Mouse (Mus musculus) gastrocnemius, adult 18-20 months (tissue): ENCODE measurements at regions not wholly inside any gene's neighbourhood (a gene's known extent, or its start where the extent isn't known, plus 50 kb on each side); places are given as distances from the start of the nearest gene placed in this dataset.

ENCODE experiments used
- DNase-seq: peaks from one replicate; pipeline ENCODE4 v3.0.0; 2021; ENCODE audit warnings: low spot score

DNA sequence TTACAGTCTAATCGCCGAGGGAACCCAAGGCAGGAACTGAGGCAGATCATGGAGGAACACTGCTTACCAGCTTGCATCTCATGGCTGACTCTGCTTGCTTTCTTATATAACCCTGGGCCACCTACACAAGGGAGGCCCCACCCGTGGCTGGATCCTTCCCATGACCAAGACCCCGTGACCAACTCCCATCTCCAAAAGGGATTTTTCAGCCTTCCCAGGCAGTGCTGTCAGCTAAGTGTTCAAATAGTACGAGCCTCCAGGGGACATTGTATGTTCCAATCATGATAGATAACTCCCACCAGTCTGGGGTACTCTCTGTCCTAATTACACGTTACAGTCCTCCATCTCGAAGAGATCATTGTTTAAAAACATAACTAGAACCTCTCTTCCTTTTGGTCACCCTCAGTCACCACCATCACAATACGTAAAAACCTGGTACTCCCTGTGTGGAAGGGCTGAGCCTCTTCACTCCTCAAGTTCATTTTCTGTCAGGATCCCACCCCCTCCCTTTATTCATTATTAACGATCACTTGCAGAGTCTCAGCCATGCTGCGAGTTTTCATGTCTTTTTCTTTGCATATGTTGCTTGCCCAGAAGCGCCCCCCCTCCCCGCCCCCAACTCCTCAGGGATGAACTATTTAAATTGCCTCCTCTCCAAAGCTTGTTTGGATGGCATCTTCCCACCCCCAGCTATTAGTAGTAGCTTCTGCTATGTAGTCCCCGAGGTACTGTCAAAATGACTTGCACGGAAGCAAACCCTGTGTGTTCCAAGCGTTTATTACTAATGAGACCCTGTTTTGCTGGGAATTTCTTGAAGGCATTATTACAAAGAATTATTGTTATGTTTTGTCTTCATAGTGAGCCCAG, 406.2 kb upstream of the Mmadhc start:
- DNase-seq = no peak

GRCm38 (mm10) chr2:50698841-50699240, 402.2 kb upstream of the Mmadhc start:
- no peak for DNase-seq

DNA sequence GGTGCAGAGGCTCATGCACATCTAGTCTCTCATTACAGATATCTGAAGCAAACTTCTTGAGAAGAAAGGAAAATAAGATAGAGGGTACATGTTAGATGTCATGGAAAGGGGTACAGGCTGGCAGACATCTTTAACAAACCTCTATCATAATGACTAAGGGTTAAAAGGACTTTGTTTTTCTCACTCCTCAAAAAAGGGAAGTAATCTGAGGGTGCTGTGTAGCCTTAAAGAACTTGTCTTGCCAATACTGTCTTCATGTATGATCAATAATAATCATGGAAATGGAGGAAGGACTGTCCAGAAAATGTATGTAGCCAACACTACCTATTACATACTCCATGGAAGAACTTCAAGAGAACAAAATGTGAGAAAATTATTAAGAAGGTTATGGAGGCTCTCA, 400.0 kb upstream of the Mmadhc start:
- DNase-seq = no peak

- no peak for DNase-seq
These were observed 398.2 kb upstream of the Mmadhc start for GRCm38 (mm10) chr2:50694849-50695248.

- no peak for DNase-seq
These were observed 397.3 kb upstream of the Mmadhc start for GRCm38 (mm10) chr2:50693784-50694350.

DNA sequence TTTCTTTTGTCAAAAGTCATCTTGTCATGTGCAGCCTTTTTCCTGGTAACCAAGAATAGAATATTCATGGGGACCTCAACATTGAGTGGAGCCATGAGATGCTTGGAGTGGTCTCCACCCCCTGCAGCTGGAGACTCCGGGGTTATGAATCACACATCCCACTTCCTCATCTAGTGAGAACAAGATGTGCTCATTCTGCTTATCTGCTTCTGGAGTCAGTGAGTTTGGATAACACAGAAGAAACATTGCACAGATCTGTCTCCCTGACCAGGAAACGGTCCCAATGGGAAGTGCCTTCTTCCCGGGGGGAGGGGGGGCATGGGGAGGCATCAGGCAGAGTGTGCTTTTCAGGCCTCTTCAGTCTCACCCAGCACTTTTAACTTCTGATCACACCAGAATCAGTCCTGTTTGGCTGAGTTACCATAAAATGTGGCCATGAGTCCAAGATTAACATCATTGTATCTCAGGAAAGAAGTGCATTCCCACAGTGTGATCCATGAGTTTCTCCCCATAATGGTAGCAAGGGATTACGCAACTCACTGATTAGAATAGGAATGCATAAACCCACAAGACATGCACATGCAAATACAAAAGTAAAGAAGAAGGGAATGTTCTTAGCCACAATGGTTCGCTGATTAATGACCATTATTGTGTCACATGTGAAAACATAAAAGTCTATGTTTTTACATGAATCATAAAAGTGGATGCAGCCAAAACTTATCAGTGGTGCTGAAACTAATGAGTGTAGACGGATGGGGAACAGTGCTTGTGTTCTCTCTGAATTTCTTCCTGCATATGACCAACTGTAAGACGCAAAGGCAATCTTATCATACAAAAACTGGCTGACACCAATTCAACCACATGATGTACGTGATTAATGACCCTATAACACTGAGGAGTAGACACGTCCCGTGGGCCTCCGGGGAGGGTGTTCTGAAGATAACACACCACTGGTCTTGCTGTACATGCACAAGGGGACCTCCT, 393.8 kb upstream of the Mmadhc start:
- peak; percentile 41 for DNase-seq

DNA sequence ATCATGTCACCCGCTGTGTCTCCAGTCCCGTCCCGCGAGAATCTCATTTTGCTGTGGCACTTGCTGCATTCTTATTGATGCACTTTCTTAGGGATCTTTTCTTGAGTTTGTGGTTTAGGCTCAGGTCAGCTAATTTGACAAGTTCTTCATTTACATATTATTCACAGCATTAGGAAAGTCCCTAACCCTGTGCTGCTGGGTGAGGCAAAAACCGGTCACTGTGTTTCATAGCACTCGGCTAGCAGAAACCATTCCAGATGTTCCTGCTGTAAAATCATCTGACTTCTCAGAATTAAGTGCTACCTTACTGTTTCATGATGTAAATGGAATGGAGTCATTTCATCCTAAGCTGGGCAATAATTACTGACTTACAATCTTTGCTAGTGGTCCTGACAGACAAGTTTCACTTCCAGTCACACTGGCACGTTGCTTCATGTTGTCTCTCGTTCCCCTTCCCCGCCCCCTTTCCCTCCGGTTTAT, 391.1 kb upstream of the Mmadhc start:
- no peak for DNase-seq

- DNase-seq = peak; percentile 59
These were observed 390.6 kb upstream of the Mmadhc start for GRCm38 (mm10) chr2:50687222-50687621.

- DNase-seq = no peak
These were observed 380.9 kb upstream of the Mmadhc start for GRCm38 (mm10) chr2:50677456-50677855.

DNA sequence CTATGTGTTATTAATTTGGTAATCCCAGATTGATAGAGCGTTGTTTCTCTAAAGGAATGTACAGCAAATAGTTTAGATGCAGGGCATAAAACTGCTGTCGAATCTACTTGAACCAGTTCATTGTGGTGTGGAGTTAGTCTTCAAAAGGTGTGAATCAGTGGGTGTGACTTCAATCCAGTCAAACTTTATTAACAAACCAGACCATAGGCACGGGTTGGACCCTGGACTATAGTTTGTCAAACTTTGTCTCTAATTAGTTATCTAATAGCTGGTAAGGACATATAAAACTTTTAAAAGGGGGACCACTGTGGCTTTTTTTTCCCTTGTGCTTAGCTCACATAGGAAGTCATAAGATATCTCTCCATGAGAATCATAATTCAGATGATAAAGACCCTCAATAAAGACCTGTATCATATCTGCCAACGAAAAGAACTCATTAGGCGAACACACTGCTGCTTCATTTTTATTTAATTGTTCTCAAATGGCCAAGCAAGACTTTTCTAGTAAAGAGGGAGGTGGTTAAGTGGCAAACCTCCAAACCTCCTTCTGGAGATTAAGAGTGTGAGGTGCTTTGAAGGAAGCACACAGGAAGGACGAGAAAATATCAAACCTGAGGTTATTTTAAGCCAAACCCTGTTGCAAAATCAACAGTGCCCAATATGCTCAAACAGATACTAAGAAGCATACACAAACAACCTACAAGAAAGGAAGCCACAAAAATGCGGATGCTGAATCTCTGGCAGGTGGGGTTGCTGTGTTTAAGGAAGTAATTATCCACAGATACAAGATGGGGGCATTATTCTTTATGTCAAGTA, 379.3 kb upstream of the Mmadhc start:
- DNase-seq = no peak

DNA sequence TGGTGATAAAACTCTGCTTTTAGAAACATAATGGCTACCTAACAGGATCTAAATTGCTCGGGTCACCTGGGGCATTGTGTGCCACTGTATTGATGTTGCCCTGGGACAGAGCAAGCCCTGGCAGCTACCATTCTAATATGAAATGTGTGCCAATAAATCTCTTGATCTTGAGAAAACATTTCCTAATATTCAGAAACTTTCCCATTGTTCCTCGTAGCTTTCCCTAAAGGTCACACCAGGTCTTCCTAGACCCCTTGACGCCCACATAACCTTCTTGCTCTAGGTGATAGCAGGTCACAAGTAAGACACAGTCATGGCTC, 378.2 kb upstream of the Mmadhc start:
- no peak for DNase-seq

DNA sequence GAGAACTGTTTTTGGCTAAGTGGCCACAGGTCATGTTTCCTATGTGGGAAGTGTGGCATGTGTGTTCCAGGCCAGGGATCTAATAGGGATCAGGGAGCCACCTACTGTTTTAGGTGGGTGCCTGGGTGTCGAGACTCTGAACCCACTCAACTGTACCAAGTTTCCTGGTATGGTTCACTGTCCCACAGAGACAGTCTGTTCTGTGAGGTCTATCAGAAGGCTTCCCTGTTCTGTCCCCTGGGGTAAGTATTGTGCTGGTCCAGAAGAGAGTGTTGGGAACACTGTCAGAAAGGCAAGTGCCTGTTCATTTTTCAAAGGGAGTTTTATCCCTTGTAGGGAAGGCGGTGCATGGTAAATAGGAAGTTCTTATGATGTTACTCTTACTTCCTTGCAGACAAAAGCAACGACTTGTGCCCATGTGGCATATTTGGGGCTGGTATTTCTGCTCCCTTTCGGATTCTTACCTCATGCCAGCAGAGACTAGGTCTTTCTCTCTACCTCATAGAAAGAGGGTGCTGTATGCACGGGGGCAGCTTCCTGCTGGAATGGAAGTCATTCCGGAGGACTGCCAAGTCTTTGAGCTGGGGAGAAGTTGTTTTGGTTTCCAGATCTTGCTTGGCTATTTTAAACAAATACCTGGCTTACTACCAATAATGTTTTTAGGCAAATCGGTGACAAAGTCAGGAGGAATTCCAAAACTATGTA, 377.7 kb upstream of the Mmadhc start:
- DNase-seq = no peak

DNA sequence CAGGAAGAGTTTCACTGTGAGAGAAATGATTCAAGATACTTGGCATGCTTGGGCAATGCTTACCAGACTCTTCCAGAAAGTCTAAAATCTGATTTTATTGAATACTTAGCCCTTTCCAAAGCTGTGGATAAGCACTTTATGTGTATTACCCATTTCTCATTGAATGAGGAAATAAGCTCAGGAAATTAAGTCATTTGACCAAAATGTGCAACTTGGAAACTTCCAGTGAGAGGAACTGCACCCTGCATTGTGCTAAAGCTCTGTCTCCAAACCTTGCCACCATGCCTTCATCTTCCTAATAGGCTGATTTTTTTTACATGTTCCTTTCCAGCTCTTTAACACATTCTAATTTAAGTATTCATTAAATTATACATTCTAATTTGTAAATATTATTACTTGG, 372.7 kb upstream of the Mmadhc start:
- no peak for DNase-seq

DNA sequence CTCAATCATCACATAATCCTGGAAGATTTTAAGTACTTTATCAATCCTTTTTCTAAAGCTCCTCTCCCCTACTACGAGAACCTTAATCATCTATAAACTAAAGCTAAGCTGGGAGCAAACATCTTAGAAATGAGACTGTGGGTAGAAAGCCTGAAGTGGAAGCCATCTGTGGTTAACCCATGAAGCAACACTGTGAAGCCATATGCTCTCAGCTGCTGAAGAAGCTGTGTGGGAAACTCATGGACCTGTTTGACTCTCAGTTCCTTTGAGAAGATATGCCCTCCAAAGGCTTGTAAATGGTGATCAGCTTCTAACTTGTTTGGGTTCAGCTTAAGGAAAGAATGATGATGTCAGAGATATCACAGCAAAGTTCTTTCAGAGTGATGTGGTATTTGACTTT, 372.2 kb upstream of the Mmadhc start:
- no peak for DNase-seq

GRCm38 (mm10) chr2:50667180-50667579, 370.6 kb upstream of the Mmadhc start:
- no peak for DNase-seq

DNA sequence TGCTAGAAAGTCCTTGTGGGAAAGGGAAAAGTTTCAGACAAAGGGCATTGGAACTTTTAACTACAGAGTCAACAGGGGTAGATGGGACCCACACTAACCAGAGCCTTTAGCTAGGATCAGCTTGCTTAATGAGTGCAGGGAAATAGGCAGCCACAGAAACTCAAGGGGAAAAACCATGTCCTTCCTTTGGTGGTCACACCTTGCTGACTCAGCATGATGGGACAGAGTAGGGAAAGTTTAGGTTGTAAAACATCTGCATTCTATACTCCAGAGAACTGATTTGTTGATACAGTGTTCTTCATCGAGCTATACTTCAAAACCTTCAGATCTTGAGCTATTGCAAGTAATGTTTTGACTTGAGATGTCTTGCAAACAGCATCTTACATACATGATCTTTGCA, 365.9 kb upstream of the Mmadhc start:
- DNase-seq = no peak

DNA sequence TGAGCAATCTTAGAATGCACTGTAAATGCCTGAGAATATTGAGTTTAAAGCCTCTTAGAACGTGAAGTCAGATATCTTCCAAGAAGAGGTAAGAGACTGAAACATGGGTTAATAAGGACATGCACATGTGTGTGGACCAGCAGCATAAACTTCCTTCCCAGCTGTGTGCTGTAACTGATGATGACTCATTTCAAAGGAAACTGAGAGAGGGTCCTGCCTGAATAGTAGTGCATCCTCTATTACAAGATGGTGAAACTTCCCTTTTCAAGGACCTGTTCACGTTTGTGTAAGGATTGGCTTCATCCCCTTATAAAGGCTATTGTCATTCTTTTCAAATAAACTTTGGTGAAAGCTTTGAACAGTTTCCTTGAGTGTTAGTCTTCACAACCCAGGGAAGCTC, 363.4 kb upstream of the Mmadhc start:
- no peak for DNase-seq

- no peak for DNase-seq
These were observed 361.2 kb upstream of the Mmadhc start for GRCm38 (mm10) chr2:50657826-50658225.

GRCm38 (mm10) chr2:50656351-50656750, 359.8 kb upstream of the Mmadhc start:
- DNase-seq = no peak

DNA sequence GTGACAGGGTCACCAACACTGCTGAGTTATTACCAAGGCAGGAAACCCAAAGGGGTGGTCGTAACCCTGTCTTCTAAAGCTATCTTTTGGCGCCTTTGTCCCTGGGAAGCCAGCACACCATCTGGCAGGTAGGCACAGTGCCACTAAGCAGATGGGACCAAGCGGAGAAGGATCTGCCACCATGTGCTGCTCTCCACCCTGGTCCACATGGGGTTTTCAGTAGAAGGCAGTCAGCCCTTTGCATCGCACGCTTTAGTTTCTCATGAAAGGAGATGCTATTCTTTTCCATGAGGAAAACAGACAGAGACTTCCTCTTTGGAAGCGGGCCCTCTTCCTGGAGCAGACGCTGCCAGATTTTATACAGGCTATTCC, 358.3 kb upstream of the Mmadhc start:
- DNase-seq = no peak
